Mouse (Mus musculus) megakaryocyte, embryonic 14.5 days (primary cell): ENCODE results near the gene Golph3.

Source experiments
- FLI1 ChIP-seq: IDR thresholded peaks from 2 replicates; pipeline ENCODE4 v1.6.1; 2012; ENCODE audit warnings: low read length, inconsistent platforms, mixed read lengths
- GATA1 ChIP-seq: IDR thresholded peaks from 3 replicates; pipeline ENCODE4 v1.6.1; 2012; ENCODE audit warnings: mixed read lengths, low read length, inconsistent platforms, borderline replicate concordance

- TF ChIP-seq FLI1 (no peak), GATA1 (no peak)
Observed at GRCm38 (mm10) chr15:12290330-12290729, 30.9 kb upstream of the Golph3 start.
